Mouse (Mus musculus) MEL (cell line): ENCODE measurements around the gene Pde4b. TPM values are rescaled to one million over a fixed set of nuclear protein-coding genes. Genes with fewer than 3 reads are reported as not detected.

Experiments used
- DNase-seq: peaks from one replicate; pipeline ENCODE4 v3.0.0; 2011; ENCODE audit warnings: low read depth, low spot score
- H3K27ac ChIP-seq: 2 replicates; pipeline ENCODE4 v1.5.1; 2012; ENCODE audit warnings: low read depth, mild to moderate bottlenecking, control low read depth, low read length, moderate library complexity; ENCODE audit not compliant: control insufficient read depth
- H3K27me3 ChIP-seq, 2 experiments: fragments of 150-350 bp in 1 of 2; sonication (generic) in 1 of 2; 2 replicates each; pipeline ENCODE4 v1.6.1; 2012; ENCODE audit warnings: low read length in 2 of 2, mild to moderate bottlenecking in 2 of 2, improper control_type of control experiment in 1 of 2, moderate library complexity in 1 of 2; ENCODE audit not compliant: insufficient read depth in 2 of 2, control insufficient read depth in 1 of 2
- H3K36me3 ChIP-seq, 2 experiments: 2 replicates each; pipeline ENCODE4 v1.6.1; 2012 to 2014; ENCODE audit warnings: low read length in 2 of 2, improper control_type of control experiment in 1 of 2, inconsistent platforms in 1 of 2, mild to moderate bottlenecking in 1 of 2; ENCODE audit not compliant: insufficient read depth in 2 of 2, control insufficient read depth in 1 of 2
- H3K4me1 ChIP-seq, 2 experiments: fragments of 150-350 bp in 1 of 2; sonication (generic) in 1 of 2; 2 replicates each; pipeline ENCODE4 v1.6.1; 2012; ENCODE audit warnings: low read length in 2 of 2, improper control_type of control experiment in 1 of 2, mild to moderate bottlenecking in 1 of 2; ENCODE audit not compliant: insufficient read depth in 2 of 2, control insufficient read depth in 1 of 2
- H3K4me3 ChIP-seq, 2 experiments: fragments of 150-350 bp in 1 of 2; sonication (generic) in 1 of 2; 2 replicates each; pipeline ENCODE4 v1.5.1; 2012; ENCODE audit warnings: low read depth in 2 of 2, low read length in 2 of 2, mild to moderate bottlenecking in 2 of 2, moderate library complexity in 2 of 2, control low read depth in 1 of 2, improper control_type of control experiment in 1 of 2; ENCODE audit not compliant: control insufficient read depth in 1 of 2, insufficient read depth in 1 of 2
- H3K79me2 ChIP-seq: 2 replicates; pipeline ENCODE4 v1.6.1; 2012; ENCODE audit warnings: mild to moderate bottlenecking, low read length, moderate library complexity; ENCODE audit not compliant: control insufficient read depth, poor library complexity, insufficient read depth
- H3K9ac ChIP-seq: 2 replicates; pipeline ENCODE4 v1.6.1; 2012; ENCODE audit warnings: low read depth, mild to moderate bottlenecking, control low read depth, low read length, moderate library complexity; ENCODE audit not compliant: control insufficient read depth, poor library complexity, severe bottlenecking
- H3K9me3 ChIP-seq: fragments of 150-350 bp; sonication (generic); replicated peaks from 2 replicates; pipeline ENCODE4 v1.6.1; 2012; ENCODE audit warnings: mild to moderate bottlenecking, low read length, improper control_type of control experiment, moderate library complexity; ENCODE audit not compliant: insufficient read depth
- CHD1 ChIP-seq: IDR thresholded peaks from 2 replicates; pipeline ENCODE4 v1.6.1; 2012; ENCODE audit warnings: low read depth, mild to moderate bottlenecking, inconsistent platforms, low read length, improper control_type of control experiment
- CHD2 ChIP-seq: IDR thresholded peaks from 2 replicates; pipeline ENCODE4 v1.6.1; 2011; ENCODE audit warnings: low read length, improper control_type of control experiment
- CTCF ChIP-seq, 3 experiments: IDR thresholded peaks in 2 of 3; conservative IDR thresholded peaks in 1 of 3; 2 replicates each; pipeline ENCODE4 v1.5.1; 2011 to 2012; ENCODE audit warnings: low read length in 3 of 3, low read depth in 2 of 3, mild to moderate bottlenecking in 2 of 3, improper control_type of control experiment in 1 of 3, inconsistent platforms in 1 of 3, mixed read lengths in 1 of 3, moderate library complexity in 1 of 3; ENCODE audit not compliant: control insufficient read depth in 1 of 3, insufficient read depth in 1 of 3, poor library complexity in 1 of 3, severe bottlenecking in 1 of 3
- E2F4 ChIP-seq: IDR thresholded peaks from 2 replicates; pipeline ENCODE4 v1.6.1; 2011; ENCODE audit warnings: low read depth, low read length, improper control_type of control experiment, borderline replicate concordance
- ELF1 ChIP-seq: IDR thresholded peaks from 2 replicates; pipeline ENCODE4 v1.6.1; 2014; ENCODE audit warnings: low read depth, mild to moderate bottlenecking, inconsistent platforms, low read length, improper control_type of control experiment, moderate library complexity
- ETS1 ChIP-seq: IDR thresholded peaks from 2 replicates; pipeline ENCODE4 v1.6.1; 2012; ENCODE audit warnings: low read depth, mild to moderate bottlenecking, inconsistent platforms, low read length, improper control_type of control experiment, moderate library complexity
- GABPA ChIP-seq: IDR thresholded peaks from 2 replicates; pipeline ENCODE4 v1.6.1; 2012; ENCODE audit warnings: low read depth, mild to moderate bottlenecking, inconsistent platforms, low read length, improper control_type of control experiment, moderate library complexity
- GATA1 ChIP-seq: IDR thresholded peaks from 2 replicates; pipeline ENCODE4 v1.6.1; 2011; ENCODE audit warnings: low read depth, low read length, improper control_type of control experiment
- MAX ChIP-seq: IDR thresholded peaks from 2 replicates; pipeline ENCODE4 v1.6.1; 2011; ENCODE audit warnings: low read length, improper control_type of control experiment
- MAZ ChIP-seq: IDR thresholded peaks from 2 replicates; pipeline ENCODE4 v1.6.1; 2012; ENCODE audit warnings: low read depth, mild to moderate bottlenecking, inconsistent platforms, low read length, improper control_type of control experiment
- MEF2A ChIP-seq: IDR thresholded peaks from 2 replicates; pipeline ENCODE4 v1.6.1; 2014; ENCODE audit warnings: low read depth, mild to moderate bottlenecking, inconsistent platforms, low read length, improper control_type of control experiment; ENCODE audit not compliant: poor library complexity, insufficient replicate concordance, severe bottlenecking; ENCODE audit errors: extremely low read depth
- MXI1 ChIP-seq: IDR thresholded peaks from 2 replicates; pipeline ENCODE4 v1.6.1; 2011; ENCODE audit warnings: mild to moderate bottlenecking, low read depth, low read length, improper control_type of control experiment
- NRF1 ChIP-seq: IDR thresholded peaks from 2 replicates; pipeline ENCODE4 v1.6.1; 2014; ENCODE audit warnings: low read depth, mild to moderate bottlenecking, inconsistent platforms, low read length, improper control_type of control experiment, moderate library complexity; ENCODE audit not compliant: poor library complexity, insufficient read depth, severe bottlenecking
- POLR2A ChIP-seq, 2 experiments: IDR thresholded peaks; 2 replicates each; pipeline ENCODE4 v1.6.1; 2011 to 2012; ENCODE audit warnings: low read length in 2 of 2, mild to moderate bottlenecking in 2 of 2, control low read depth in 1 of 2, improper control_type of control experiment in 1 of 2, low read depth in 1 of 2, moderate library complexity in 1 of 2; ENCODE audit not compliant: control insufficient read depth in 1 of 2, insufficient read depth in 1 of 2, poor library complexity in 1 of 2
- POLR2AphosphoS5 ChIP-seq: IDR thresholded peaks from 2 replicates; pipeline ENCODE4 v1.6.1; 2012; ENCODE audit warnings: low read depth, borderline replicate concordance, mild to moderate bottlenecking, inconsistent platforms, low read length, moderate library complexity, mixed read lengths
- RCOR1 ChIP-seq: IDR thresholded peaks from 2 replicates; pipeline ENCODE4 v1.6.1; 2012; ENCODE audit warnings: low read depth, mild to moderate bottlenecking, inconsistent platforms, low read length, improper control_type of control experiment
- SMC3 ChIP-seq: IDR thresholded peaks from 2 replicates; pipeline ENCODE4 v1.6.1; 2011; ENCODE audit warnings: low read depth, low read length, improper control_type of control experiment
- TAL1 ChIP-seq: IDR thresholded peaks from 2 replicates; pipeline ENCODE4 v1.6.1; 2012; ENCODE audit warnings: mild to moderate bottlenecking, inconsistent platforms, low read length, moderate library complexity, mixed read lengths
- TBP ChIP-seq: IDR thresholded peaks from 2 replicates; pipeline ENCODE4 v1.8.0; 2011; ENCODE audit warnings: low read depth, low read length, improper control_type of control experiment
- UBTF ChIP-seq: IDR thresholded peaks from 2 replicates; pipeline ENCODE4 v1.6.1; 2012; ENCODE audit warnings: low read depth, mild to moderate bottlenecking, inconsistent platforms, low read length, improper control_type of control experiment, moderate library complexity, borderline replicate concordance; ENCODE audit not compliant: insufficient read depth
- USF1 ChIP-seq: IDR thresholded peaks from 2 replicates; pipeline ENCODE4 v1.6.1; 2014; ENCODE audit warnings: low read depth, mild to moderate bottlenecking, inconsistent platforms, low read length, improper control_type of control experiment, moderate library complexity
- USF2 ChIP-seq, 2 experiments: IDR thresholded peaks; 2 replicates each; pipeline ENCODE4 v1.6.1; 2011 to 2012; ENCODE audit warnings: improper control_type of control experiment in 2 of 2, low read length in 2 of 2, borderline replicate concordance in 1 of 2, inconsistent platforms in 1 of 2, low read depth in 1 of 2, mild to moderate bottlenecking in 1 of 2; ENCODE audit not compliant: insufficient read depth in 1 of 2
- ZKSCAN1 ChIP-seq: IDR thresholded peaks from 2 replicates; pipeline ENCODE4 v1.6.1; 2012; ENCODE audit warnings: low read depth, mild to moderate bottlenecking, inconsistent platforms, low read length, improper control_type of control experiment, moderate library complexity
- ZMIZ1 ChIP-seq: IDR thresholded peaks from 2 replicates; pipeline ENCODE4 v1.6.1; 2012; ENCODE audit warnings: low read depth, mild to moderate bottlenecking, inconsistent platforms, low read length, improper control_type of control experiment, moderate library complexity
- ZNF384 ChIP-seq: IDR thresholded peaks from 2 replicates; pipeline ENCODE4 v1.6.1; 2012; ENCODE audit warnings: low read depth, mild to moderate bottlenecking, inconsistent platforms, low read length, improper control_type of control experiment
- polyA plus RNA-seq, 2 experiments: library from polyadenylated mRNA; stranded (reverse) in 1 of 2; unstranded in 1 of 2; fragments of >175 nt in 1 of 2; fragments of >200 nt in 1 of 2; gene quantifications; 2 replicates each; pipeline versions ENCODE4 v1.2.1 to v1.2.4; 2012; ENCODE audit warnings: low replicate concordance in 2 of 2, low read depth in 1 of 2; ENCODE audit not compliant: insufficient read length in 2 of 2, insufficient read depth in 1 of 2, missing spikeins in 1 of 2
- total RNA-seq: library from RNA; depleted of rRNA; stranded (reverse); fragments of 300-350 nt; gene quantifications from 2 replicates; pipeline ENCODE4 v1.2.3, GENCODE M21; 2012

The Pde4b gene
- total and polyA plus RNA-seq, 3 experiments: 2.7 to 6.0 TPM; not detected in 1

DNA sequence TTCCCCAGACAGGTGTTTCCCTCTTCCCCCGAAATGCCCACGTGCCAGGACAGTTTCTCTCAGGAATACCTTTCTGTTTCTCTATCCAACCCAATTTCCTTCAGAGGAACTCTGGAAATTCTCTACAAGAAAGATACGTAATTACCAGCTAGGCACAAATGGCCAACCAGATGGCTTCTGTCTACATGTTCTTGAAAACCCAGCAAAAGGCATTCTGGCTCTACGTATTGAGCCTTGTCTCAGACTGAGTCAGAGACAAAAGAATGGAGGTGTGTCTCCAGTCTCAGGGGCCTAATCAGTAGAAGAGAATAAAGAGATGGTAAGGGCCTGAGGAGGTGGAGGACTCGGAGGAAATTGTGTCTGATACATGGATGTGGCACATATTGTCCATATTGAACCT is 356.2 kb downstream of the Pde4b start:
- Histone ChIP-seq H3K36me3 (no peaks in the 10 kb centered on the region), H3K27ac (no peak overlapping the region), H3K9ac (no peak overlapping the region)
- no peak for TF ChIP-seq MAZ
- TF ChIP-seq CHD1: no peak
- TF ChIP-seq ELF1: no peak
- no peak for TF ChIP-seq ETS1
- TF ChIP-seq USF1: no peak
- no peak for TF ChIP-seq GATA1
- no peak for TF ChIP-seq POLR2AphosphoS5
- TF ChIP-seq POLR2A (IDR thresholded peaks at IDR 0.05; ENCODE audit: control insufficient read depth in 1 of 2, insufficient read depth in 1 of 2, low read depth in 1 of 2, low read length in 2 of 2, poor library complexity in 1 of 2): no peak
- no peak for TF ChIP-seq UBTF
- TF ChIP-seq, all 39 proteins: peak for 0
- no peak overlapping the region for H3K4me3 ChIP-seq
- H3K79me2 ChIP-seq: no peaks in the 10 kb centered on the region
- no peak for DNase-seq
- H3K4me1 ChIP-seq: no peaks in the 10 kb centered on the region
- H3K9me3 ChIP-seq: no peaks in the 10 kb centered on the region
- H3K27me3 ChIP-seq: no peaks in the 10 kb centered on the region

DNA sequence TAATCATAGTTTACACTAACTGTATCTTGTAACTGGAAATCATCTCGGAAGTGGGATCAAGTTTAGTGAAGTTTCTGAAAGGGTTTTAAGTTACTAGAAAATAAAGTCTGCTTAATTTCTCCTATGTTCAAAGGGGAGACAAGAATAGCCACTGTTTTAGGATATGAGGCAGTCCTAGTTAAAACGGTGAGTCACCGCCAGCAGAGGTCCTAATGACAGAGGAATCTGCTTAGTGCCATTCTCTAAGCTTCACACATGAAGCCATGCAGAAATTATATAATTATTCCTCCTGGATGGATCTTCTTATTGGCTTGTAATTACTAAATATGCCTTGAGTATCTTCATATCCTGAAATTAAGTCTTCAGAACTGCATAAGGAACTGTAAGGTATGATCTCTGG is 357.2 kb downstream of the Pde4b start:
- no peaks in the 10 kb centered on the region for H3K36me3 ChIP-seq
- DNase-seq: no peak
- no peak overlapping the region for H3K27ac ChIP-seq

More for the DNA sequence above, 357.2 kb downstream of the Pde4b start:
- Histone ChIP-seq H3K9ac (no peak overlapping the region), H3K9me3 (no peaks in the 10 kb centered on the region), H3K4me1 (no peaks in the 10 kb centered on the region), H3K4me3 (no peak overlapping the region), H3K27me3 (no peaks in the 10 kb centered on the region), H3K79me2 (no peaks in the 10 kb centered on the region)
- no peak for TF ChIP-seq MAX
- no peak for TF ChIP-seq RCOR1
- no peak for TF ChIP-seq GABPA
- no peak for TF ChIP-seq E2F4
- no peak for TF ChIP-seq UBTF
- TF ChIP-seq CHD2: no peak
- TF ChIP-seq NRF1: no peak
- no peak for TF ChIP-seq TBP
- TF ChIP-seq TAL1: no peak
- no peak for TF ChIP-seq MAZ
- TF ChIP-seq USF2 (IDR thresholded peaks at IDR 0.05; ENCODE audit: borderline replicate concordance in 1 of 2, insufficient read depth in 1 of 2, low read depth in 1 of 2, low read length in 2 of 2): no peak
- TF ChIP-seq ETS1: no peak
- TF ChIP-seq ZMIZ1: no peak
- no peak for TF ChIP-seq ELF1
- no peak for TF ChIP-seq CTCF (IDR thresholded peaks at IDR 0.05 in 2 of 3, conservative IDR thresholded peaks at IDR 0.05 in 1 of 3; ENCODE audit: control insufficient read depth in 1 of 3, insufficient read depth in 1 of 3, low read depth in 2 of 3, low read length in 3 of 3, poor library complexity in 1 of 3, severe bottlenecking in 1 of 3)
- TF ChIP-seq SMC3: no peak
- TF ChIP-seq MXI1: no peak
- no peak for TF ChIP-seq ZKSCAN1
- TF ChIP-seq ZNF384: no peak
- no peak for TF ChIP-seq MEF2A
